Mouse (Mus musculus) brown adipose tissue, adult 24 weeks (tissue): ENCODE data around the gene Gm49396. TPM values are rescaled to one million over a fixed set of nuclear protein-coding genes. Genes with fewer than 3 reads are reported as not detected.

Experiments used
- H3K27ac ChIP-seq: fragments of 200-500 bp; replicated peaks from 2 replicates; pipeline ENCODE4 v1.5.1; 2012; ENCODE audit warnings: low read depth, mild to moderate bottlenecking, low read length
- H3K4me1 ChIP-seq: fragments of 200-500 bp; 2 replicates; pipeline ENCODE4 v1.6.1; 2012; ENCODE audit warnings: low read length, mixed read lengths; ENCODE audit not compliant: control insufficient read depth, insufficient read depth, insufficient read length
- H3K4me3 ChIP-seq: fragments of 200-500 bp; 2 replicates; pipeline ENCODE4 v1.5.1; 2012; ENCODE audit warnings: low read depth, mild to moderate bottlenecking, low read length, moderate library complexity; ENCODE audit not compliant: insufficient read depth
- polyA plus RNA-seq: library from polyadenylated mRNA; stranded (reverse); fragments of >200 nt; gene quantifications from 2 replicates; pipeline ENCODE4 v1.2.4, GENCODE M21; 2012; ENCODE audit not compliant: missing spikeins, insufficient read depth, insufficient read length

Gene Gm49396
- 0.91 and 5.5 TPM in 2 replicates for polyA plus RNA-seq

DNA sequence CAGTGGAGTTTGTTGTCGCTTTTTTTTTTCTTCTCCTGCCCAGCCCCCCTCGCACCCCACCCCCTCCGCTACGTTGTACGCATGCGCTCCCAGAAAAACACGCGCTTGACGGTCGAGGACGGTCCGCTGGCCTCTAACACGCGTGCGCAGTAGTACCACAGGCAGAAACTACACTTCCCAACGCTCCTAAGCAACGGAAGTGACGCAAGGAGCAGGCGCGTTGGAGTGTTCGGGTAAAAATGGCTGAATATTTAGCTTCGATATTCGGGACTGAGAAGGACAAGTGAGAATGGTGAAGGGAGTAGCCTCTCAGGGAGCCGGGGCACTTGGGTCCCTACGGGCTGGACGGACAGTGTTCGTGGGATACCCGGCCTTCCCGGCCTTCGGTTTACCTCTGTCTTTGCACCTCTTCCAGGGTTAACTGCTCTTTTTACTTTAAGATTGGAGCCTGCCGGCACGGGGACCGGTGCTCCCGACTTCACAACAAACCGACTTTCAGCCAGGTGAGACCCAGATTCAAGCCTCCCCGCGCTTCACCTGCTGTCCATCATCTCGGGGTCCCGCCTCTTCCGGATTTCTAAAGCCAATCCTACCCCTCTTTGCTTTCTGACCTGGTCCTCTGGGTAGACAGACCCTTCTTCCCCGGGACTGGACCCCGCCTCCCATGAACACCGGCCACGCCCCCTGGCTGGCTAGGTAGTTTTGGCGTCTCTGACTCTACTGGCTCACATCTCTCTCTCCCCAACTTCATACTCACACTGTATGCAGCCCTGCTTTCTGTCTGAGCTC, at the start of gene Gm49396, which contains the start of the genes U2af1l4 and Psenen:
TSS of gene Gm49396 (plus strand) at position 228 of the 789 bp plus-strand sequence.
TSS of gene U2af1l4 (plus strand) at position 185 of the 789 bp plus-strand sequence.
TSS of gene Psenen (minus strand) at position 511 of the 789 bp plus-strand sequence.
- H3K4me3 ChIP-seq, result peak within 1 kb of the TSS; percentile 84
- peak within 1 kb of the TSS; percentile 87 for H3K27ac ChIP-seq
- 0 out of 2 replicates have a peak, but pooled peaks cover 7% of the 10 kb centered on the region for H3K4me1 ChIP-seq

DNA sequence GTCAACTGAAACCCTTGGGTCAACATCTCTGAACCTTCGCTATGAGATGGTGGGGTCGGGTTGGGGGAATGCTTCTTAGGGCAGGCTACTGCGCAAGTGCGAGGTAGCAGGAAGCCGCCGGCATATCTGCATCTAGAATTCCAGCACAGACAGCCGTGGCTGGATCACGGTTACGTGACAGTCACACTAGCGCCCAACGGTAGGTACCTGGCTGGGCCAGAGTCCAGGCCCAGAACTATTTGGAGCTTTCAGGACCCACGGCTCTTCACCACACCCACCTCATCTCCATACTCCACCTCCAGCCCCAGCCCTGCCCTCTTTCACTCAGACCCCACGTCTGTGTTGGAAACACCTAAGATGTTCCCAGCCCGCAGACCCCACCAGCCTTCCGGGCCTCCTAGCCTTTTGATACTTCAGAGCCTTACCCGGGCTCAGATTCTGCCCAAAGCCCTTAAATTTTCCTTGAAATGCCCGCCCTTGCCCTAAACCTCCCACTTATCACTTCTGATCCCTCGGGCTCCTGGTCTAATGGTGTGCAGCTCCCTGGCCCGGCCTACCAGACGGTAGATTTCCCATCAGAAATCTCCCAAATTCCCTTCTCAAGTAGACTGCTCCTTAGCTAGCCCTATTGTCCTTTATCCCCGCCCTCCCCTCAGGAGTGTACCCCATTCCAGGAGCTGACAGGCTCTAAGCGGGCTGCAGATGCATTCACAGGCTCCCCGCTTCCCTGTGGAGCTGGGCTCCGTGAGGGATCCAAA, 48.0 kb upstream of the Gm49396 start:
- Histone ChIP-seq H3K27ac (no peak overlapping the region), H3K4me3 (no peak overlapping the region), H3K4me1 (no peaks in the 10 kb centered on the region)

DNA sequence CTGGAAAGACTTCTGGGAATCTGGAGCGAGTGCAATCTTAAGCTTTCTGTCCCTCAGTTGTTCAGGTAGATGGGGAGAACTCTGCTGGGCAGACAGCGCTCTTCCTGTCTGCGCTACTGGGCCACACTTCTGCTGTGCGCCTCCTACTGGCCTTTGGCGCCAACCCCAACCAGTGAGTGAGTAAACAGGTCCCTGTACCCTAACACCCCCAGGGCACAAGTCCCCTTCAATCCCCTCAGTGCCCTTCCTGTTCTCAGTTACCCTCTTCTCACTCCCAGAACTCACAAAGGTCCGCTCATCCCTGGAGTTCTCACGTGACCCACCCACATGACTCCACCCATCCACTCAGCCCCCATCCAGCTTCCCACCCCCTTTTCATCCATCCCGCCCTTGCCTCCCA, 44.8 kb upstream of the Gm49396 start:
- H3K27ac ChIP-seq, result no peak overlapping the region
- no peak overlapping the region for H3K4me3 ChIP-seq
- no peaks in the 10 kb centered on the region for H3K4me1 ChIP-seq

DNA sequence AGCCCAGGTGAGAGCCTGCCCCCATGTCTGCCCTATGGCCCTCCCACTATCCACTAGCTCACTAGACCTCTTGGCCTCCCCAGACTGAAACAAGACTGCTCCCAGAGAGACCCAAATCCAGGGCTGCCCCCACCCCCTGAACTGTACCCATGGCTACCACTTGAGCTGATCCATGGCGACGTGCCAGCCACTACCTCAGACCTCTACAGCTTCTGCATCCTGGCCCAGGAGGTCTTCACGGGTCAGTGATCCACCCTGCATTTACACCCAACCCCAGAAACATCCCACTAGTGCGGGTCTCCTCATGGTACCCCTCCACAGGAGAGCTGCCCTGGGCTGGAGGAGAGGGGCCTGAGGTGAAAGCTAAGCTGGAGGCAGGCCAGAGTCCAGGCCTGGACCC, 42.7 kb upstream of the Gm49396 start:
- Histone ChIP-seq H3K27ac (no peak overlapping the region), H3K4me1 (no peaks in the 10 kb centered on the region)

DNA sequence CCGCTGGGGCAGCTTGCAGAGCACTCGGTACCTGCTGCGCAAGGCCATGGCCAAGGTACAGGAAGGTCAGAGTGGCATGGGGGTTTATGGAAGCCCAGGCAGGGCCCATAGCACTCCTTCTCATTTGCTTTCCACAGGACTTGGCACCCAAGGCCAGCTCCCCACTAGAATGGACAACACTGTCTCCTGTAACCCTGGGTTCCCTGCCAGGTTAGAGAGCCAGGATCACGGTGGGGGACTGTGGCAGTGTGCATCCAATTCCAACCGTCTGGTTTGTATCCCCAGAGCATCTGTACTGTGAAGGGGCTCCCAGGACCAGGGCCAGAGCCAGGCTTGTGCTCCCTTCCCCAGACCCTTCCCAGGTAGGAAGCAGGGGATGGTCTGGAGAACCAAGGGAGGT, 42.3 kb upstream of the Gm49396 start:
- Histone ChIP-seq H3K4me3 (no peak overlapping the region), H3K27ac (no peak overlapping the region), H3K4me1 (no peaks in the 10 kb centered on the region)

More for the DNA sequence above, 42.7 kb upstream of the Gm49396 start:
- H3K4me3 ChIP-seq, result no peak overlapping the region

DNA sequence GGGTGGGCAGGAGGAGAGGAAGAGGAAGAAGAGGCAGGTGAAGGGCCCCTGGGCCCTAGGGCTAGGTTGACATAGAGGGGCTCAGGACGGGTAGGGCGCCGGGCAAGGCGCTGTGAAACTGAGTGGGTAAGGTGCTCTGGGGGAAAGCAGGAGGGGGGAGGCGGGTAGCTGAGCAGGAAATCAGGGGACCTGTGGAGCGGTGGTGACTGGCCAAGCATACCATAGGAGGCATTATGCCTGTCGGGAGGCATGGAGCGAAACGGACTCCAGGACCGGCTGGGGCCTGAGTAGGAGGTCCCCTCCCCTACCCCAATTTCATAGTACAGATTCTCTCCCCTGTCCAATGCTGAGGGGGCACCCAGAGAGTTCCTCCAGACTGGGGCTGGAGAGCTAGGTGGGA, 40.3 kb upstream of the Gm49396 start:
- Histone ChIP-seq H3K4me3 (no peak overlapping the region), H3K4me1 (no peaks in the 10 kb centered on the region), H3K27ac (no peak overlapping the region)

DNA sequence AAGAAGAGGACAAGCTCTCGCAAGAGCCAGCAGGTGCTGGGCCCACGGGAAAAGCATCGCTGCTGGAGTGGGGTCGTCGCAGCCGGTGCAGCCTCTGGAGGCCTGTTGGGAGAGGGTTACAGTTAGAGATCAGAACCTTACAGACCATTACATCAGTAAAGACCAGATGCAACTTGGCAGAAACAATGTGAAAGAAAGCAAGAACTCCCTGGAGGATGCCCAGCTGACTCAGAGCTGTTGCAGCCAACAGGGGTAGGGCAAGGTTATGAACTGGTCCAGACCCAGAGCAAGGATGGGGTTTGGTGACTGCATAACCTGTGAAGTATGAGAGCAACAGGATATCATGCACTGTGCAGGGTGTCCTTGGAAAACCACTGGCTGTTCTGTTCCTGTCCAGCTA, 38.7 kb upstream of the Gm49396 start:
- Histone ChIP-seq H3K4me3 (no peak overlapping the region), H3K4me1 (no peaks in the 10 kb centered on the region), H3K27ac (no peak overlapping the region)

DNA sequence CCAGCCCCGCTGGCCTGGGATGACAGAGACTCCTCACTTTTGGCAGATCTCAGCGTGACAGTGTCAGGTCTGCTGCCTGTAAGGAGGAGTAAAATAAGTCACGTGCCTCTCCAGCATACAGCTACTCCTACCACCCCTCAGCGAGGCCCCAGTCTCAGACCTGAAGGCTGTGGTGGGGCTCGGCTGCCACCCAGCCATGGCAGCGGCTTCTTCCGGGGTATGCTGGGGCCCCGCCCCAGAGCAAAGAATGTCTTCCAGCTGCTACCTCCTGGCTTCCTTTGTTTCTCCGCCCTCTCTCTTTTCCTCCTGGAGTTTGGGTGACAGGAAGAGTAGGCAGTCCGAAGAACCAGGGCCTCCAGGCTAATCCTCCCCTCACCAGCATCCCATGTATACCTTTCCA, 37.2 kb upstream of the Gm49396 start:
- H3K27ac ChIP-seq, result no peak overlapping the region
- no peak overlapping the region for H3K4me3 ChIP-seq
- H3K4me1 ChIP-seq, result no peaks in the 10 kb centered on the region

DNA sequence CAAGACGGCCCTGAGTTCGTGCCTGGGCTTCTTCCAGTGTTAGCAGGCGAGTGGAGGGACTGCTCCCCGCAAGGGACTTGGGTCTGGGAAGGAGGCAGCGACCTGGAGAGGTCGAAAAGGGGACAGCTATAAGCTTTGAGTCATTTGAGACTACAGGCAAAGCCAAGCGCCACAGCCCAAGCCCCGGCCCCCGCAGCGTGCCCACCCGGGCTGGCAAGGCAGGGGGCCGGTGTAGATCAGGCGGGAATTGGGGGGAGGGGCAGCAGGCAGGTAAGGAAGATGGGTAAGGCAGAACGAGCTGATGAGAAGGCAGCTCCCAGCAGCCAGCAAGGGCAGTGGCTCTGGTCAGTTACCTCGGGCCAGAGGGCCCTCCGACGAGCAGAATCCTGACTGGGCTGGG, 36.7 kb upstream of the Gm49396 start:
- Histone ChIP-seq H3K4me1 (no peaks in the 10 kb centered on the region), H3K4me3 (no peak overlapping the region), H3K27ac (no peak overlapping the region)

DNA sequence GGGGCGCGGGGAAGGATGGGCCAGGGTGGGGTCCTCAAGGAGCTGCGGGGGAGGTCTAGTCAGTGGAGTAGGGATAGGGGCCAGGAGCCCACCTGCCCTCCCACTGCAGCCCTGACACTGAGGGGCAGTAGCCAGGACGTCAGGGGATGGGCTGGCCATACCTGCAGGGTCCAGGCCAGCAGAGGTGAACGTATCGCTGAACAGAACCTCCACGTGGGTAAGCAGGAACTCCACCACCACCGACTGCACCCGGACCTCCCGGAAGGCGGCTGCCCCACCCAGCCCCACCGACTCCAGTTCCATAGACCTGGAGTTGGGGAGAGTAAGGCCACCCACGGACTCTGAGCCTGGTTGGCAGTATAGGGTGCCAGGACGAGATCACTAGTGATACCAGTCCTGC, 36.2 kb upstream of the Gm49396 start:
- Histone ChIP-seq H3K4me1 (no peaks in the 10 kb centered on the region), H3K27ac (no peak overlapping the region), H3K4me3 (no peak overlapping the region)

DNA sequence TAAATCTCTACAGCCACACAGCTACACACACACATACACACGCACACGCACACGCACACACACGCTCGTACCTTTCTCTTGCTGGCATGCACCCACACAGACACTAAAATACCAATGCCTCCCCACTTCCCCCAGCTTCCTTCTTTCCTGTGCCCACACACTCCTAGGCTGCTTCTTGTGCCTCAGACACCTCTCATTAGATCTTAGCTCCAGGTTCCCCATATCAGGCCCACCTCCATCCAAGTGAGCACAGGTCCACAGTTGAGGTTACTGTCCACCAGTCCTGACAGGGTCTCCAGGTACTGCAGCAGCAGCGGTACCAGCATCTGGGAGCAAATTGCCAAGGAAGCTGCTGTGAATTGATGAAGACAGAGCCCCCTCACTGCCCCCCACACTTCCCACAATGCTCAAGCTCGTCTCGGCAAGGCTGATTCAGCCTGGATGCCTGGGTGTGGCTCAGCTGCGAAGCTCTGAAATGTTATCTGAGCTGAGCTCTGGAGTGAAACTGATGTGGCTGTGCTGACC, 31.8 kb upstream of the Gm49396 start:
- H3K4me3 ChIP-seq, result no peak overlapping the region
- no peaks in the 10 kb centered on the region for H3K4me1 ChIP-seq
- no peak overlapping the region for H3K27ac ChIP-seq

DNA sequence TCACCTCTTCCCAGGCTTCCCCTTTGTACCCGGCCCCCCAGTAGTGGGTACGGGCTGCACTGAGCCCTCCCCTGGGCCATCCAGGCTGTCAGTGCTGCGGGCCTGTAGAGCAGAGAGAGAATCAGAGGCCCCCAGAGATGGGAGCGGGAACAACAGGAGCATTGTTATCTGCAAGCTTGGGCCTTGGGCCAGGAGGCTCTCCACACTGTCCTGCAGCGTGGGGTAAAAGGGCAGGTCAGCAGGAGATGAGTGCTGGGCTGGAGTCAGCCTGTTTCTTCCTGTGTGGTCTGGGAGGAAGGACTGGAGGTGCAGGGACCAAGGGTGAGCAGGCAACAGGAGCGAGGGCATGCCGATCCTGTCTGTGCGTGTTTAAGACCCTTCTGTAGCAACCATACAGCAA, 30.2 kb upstream of the Gm49396 start:
- Histone ChIP-seq H3K4me3 (no peak overlapping the region), H3K4me1 (no peaks in the 10 kb centered on the region), H3K27ac (no peak overlapping the region)

DNA sequence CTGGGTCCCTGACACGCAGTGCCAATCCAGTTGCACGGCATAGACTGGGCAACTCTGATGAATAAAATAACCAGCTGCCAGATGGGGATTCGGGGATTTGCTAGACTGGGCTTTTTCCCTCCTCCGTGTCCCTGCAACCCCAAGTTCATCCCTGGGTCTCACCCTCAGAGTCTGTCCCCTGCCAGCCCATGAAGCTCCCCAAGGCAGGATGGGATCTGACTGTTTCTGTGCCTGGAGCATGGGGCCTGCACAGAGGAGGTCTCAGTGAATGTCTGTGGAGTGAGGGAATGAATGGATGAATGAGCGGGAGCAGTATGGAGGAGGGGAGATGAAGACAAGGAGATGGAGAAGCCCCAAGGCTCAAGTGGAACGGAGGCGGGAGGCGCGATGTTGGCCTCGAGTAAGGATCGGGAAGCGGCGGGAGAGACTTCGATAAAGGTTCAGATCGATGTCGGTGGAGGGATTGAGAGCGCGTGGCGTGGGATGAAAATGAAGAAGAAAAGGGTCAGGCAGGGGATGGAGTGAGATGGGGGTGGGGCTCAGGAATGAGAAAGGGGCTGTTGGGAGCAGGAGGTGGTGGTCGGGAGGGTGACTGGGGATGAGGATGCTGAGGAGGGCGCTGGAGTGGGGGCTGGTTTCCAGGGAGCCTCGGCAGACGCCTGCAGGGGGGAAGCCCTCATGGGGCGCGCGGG, 29.1 kb upstream of the Gm49396 start:
- Histone ChIP-seq H3K27ac (no peak overlapping the region), H3K4me1 (no peaks in the 10 kb centered on the region), H3K4me3 (peak overlapping the region; percentile 70)

DNA sequence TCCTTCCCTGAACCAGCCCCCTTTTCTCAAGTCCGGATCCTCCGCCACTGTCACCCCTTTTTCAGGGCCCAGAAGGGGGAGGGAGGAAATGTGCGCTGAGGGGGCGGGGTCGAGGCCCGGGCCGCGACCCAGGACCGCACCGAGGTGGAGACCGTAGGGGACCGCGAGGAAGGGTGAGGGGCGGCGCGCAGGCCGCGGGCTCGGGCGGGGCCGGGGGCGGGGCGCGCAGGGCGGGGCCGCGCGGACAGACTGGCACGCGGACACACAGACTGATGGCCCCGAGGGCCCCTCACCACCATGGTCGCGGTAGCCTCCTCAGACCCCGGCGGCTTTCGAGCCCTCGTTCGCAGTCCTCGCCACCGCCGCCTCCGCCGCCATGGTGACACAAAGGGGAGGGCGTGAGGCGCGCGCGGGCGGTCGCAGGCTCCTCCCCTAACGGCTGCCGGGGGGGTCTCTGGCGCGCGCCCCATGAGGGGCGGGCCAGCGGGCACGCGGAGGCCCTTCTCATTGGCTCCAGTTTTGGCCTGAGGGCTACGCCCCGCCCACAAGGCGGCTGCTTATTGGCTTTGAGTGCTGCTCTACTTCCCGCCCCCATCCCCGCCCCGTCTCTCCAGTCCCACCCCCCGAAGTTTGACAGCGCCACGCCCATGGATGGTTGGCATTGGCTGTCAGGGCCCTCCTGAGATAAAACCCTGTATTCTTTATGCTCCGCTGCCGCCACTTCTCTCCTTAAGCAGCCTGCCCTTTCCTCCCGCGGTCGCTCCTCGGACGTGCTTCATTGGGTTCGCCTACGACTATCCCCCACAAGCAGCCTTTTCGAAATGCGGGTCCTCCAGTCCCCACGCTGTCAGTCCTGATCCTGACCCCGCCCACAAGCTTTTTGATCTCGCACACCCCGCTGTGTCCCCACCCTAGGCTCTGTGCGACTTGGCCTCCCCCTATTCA, 28.2 kb upstream of the Gm49396 start, which contains the start of gene Arhgap33:
TSS of gene Arhgap33 (minus strand) at position 428 of the 945 bp plus-strand sequence.
- H3K4me3 ChIP-seq, result peak within 1 kb of the TSS; percentile 70
- no peak within 1 kb of the TSS for H3K27ac ChIP-seq
- H3K4me1 ChIP-seq, result no peaks in the 10 kb centered on the region
